Mouse (Mus musculus): ENCODE results near the gene Rhbdl3.

DNA sequence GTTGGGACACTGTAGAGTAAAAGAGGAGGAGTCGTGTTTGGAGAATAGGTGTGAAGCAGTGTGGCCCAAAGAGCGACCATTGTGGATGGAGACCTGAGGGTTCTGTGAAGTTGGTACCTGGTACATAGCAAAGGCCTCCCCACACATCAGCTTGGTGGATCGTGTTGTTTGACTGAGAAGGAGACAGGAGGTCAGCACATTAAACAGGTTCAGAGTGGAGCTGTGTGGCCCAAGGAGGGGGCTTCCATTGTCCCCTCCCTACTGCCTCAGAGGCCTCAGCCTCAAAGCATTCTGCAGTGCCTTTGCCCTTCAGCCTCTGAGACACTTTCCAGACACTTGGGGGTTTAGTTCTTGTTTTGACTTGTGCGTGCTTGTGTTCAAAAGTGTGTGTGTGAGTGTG lies 13.2 kb downstream of the Rhbdl3 start:
- TF ChIP-seq CTCF (IDR thresholded peaks at IDR 0.05; ENCODE audit: insufficient read depth, low read length) = no peak
- TF ChIP-seq POLR2A (IDR thresholded peaks at IDR 0.05; ENCODE audit: borderline replicate concordance, extremely low read depth, low read depth, low read length) = no peak

Measured in lung, adult 2 months (tissue).